Mouse (Mus musculus) testis, postnatal 10 days (tissue): ENCODE results near the gene Acss2.
A peak's percentile ranks its signal among the peaks of the same experiment; 100 is the strongest.
"Not testable (repeated sequence)": the region's sequence is repeated elsewhere in the genome, so short reads cannot be mapped to it uniquely, and the experiment has no call there.

ENCODE experiments used
- DNase-seq: peaks from one replicate; pipeline ENCODE4 v3.0.0; 2021; ENCODE audit warnings: low spot score

The Acss2 gene

DNA sequence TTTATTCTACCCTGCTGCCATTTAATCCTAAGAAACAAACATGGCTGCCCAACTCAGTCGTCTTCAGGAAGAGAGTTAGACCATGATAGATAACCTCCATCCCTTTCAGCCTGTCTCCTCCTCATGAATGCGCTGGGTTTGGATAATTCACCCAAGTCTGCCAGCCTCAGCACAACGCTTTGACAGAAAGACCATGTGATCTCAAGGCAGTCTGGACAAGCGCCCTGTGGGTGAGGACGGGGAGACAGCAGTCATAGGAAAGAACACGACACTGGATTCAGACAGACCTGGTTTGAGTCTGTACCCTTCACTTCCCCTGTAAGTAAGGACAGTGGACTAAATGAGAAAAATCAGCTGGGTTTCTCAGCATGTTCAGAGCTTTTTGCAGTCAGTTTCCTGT lies 71.8 kb downstream of the Acss2 start:
- no peak for DNase-seq

DNA sequence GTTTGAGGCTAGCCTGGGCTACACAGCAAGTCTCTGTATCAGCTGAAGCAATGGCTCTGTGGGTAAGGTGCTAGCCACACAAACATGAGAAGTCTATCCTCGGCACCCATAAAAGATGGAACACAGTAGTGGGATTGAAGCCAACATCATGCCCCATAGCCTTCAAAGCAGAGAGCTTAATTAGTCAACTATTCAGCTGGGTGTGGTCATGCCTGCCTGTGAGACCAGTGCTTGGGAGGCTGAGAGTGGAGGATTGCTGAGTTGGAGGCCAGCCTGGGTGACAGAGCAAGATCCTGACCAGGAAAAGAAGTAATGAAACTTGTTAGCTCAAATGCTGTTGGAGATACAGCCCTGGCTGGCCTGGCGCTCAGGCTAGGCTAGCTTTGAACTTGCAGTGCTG lies 73.1 kb downstream of the Acss2 start:
- no peak for DNase-seq

DNA sequence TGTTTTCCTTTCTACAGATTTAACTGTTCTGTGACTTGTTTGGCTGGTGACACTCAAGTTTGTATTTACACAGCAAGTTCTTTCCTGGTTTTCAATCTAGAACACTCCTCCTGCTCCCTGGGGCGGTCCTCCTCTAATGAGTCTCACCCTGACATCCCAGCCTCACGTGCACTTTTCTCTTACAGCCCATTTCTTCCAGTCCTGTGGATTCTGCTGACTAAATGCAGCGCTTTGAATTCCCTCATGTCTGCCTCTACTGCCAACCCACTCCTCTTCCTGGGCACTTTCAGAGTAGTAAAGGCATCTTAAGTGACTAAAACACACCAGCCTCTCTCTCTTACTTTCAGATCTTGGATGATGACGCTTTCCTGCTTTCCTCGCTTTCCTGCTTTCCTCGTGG lies 73.9 kb downstream of the Acss2 start:
- DNase-seq = no peak

DNA sequence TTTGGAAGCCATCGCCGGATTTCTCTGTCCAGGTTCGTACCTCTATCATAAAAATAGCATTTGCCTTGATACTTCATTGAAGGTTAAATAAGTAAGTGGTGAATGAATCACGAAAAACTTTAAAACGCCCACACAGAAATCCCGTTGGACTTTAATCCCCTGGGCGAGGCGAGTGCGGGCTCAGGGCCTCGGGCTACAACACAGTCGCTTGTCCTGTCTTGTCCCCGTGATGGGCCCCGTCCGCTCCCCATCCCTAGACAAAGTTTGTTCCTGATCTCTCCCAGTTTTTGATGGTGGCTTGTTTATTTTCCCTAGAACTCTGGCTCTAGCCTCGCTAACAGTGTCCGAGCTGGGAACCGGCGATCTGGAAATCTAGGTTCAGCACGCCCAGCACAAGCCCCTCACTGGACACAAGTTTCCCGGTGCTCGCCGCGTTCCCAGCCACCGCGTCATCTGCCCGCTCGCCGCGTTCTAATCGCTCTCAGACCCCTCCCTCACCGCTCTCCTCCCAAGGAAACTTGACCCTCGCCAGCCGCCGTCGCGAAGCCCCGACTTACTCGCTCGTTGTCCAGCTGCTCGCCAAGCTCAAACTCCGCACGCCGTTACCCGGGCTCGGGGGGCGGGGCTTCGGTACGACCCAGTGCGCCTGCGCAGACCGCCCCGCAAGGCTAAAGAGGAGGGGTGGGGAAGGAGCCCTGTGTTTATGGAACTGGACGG lies 74.5 kb downstream of the Acss2 start, which contains the start of gene Gss:
Gss (minus strand) TSS at position 674 of the 717 bp plus-strand sequence.
- peak; percentile 100 for DNase-seq

DNA sequence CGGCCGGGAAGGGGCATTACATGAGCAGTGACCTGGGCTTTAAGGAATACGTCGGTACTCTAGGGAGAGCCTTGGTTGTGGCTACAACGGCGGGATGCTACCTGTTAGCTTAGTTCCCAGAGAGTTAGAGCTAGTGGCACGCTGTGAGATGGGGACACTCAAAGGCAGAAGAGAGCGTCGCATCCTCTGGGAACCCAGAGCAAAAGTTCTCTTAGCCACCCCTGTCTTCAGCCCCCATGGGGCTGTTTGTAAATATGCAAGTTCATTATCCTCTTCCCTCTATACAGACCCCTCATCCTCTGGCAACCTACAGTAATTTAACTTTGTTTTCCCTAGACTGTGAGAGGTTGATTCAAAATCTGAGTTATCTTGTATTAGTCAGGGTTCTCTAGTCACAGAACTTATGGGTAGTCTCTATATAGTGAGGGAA lies 75.1 kb downstream of the Acss2 start:
- DNase-seq = no peak

DNA sequence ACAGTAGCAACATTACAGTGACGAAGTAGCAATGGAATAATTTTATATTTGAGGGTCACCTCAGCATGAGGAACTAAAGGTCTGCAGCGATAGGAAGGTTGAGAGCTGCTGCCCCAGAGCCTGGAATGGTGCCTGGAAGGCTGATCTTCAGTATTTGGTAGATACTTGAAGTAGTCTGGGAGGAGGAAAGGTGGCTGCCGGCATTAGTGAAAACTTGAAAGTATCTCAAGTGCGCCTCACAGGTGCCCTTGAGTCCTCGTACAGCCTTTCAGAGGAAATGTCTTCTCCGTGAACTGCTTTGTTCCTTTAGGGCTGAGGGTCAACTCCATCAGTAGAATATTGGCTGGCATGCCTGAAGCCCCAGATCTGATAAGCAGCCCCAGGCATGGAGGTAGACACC lies 77.8 kb downstream of the Acss2 start:
- no peak for DNase-seq

DNA sequence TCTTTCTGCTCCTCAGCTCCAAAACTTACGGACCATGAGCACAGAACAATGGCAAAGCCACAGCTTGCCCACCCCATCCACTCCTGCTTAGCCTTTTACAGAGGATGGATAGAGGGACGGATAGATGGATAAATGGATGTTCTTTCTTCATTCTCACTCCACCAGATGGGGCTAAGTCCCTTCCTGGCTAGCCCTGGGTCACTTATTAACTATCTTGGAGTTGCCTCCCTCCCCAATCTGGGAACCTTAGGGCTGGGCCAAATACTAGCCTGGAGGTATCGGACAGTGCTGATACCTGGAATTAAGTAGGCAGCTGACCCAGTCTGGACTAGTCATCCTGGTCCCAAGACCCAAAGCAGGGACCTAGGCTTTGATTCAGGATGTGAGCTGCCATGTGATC lies 86.0 kb downstream of the Acss2 start:
- no peak for DNase-seq

DNA sequence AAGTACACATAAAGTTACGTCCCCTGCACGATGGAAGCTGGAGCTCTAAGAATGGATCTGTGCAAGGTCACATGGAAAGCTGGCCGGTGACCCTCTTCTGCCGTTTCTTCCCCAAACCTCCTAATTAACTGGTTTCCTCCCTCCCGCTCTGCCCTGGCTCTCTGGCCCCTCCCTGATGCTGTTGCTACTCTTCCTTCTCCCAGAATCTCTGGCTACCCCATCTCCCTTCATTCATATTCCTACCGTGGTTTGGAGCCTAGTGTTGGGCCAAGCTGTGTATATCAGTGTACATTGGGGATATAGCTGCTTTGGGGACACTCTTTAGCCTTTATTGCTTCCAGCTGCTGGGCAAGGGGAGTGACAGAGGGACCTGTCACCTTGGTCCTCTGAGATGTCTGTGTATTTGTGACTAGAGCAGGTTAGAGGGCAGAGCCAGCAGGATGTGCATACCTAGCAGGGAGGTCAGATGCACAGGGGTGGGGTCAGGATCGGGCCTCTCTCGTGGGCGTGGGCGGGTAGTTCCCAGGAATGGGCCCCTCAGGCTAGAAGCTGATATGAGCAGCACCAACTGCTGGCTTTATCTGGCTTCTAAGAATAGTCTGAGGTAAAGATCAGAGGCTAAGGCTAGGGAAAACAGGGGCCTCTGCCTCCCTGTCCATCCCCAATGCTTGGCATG lies 87.0 kb downstream of the Acss2 start:
- DNase-seq = no peak

DNA sequence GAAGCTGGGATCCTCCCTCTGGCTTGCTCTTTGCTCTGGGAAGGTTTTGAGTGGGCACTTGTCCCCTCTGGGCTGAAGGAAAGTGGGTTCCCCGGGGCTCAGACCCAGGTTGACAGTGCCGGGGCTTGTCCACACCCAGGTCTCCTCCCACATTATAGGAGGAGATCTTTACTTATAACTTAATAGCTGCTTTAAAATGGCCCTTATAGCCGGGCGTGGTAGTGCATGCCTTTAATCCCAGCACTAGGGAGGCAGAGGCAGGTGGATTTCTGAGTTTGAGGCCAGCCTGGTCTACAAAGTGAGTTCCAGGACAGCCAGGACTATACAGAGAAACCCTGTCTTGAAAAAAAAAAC lies 87.5 kb downstream of the Acss2 start:
- DNase-seq = not testable (repeated sequence)

DNA sequence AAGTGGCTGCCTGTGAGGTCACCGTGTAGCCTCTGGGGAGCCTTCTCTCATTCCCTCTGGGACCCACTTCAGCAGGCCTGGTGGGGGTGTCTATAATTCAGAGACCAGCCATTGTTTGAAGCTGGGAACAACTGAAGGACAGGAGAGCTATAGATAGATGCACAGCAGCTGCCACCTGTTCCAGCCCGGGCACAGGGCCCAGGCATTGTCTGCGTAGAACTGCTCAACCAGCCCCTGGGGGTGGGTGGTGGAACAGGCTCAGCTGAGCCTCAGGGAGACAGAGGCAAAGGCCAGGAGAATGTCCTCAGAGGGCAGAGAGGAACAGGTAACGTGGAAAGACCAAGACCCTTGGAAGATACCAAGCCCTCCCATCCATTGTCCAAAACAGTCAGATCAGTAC lies 88.6 kb downstream of the Acss2 start:
- DNase-seq = no peak

DNA sequence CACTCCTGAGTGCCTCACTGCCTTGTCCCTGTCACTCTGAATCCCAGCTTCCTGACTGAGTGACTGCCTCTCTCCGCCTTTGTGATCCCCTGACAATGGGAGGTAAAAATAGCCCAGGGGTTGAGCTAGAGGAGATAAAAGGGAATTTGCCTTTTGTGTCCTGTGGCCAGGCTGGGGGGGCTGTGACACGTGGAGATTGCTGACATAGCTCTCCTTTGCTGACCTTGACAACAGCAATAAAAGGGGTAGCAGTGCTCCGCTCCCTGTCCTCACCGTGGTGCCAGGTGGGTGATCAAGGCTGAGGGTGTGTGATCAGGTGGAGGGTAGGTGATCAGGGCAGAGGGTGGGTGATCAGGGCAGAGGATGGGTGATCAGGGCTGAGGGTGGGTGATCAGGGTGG lies 93.2 kb downstream of the Acss2 start, which contains the start of gene Myh7b:
Myh7b (plus strand) TSS at position 235 of the 400 bp plus-strand sequence.
- no peak for DNase-seq

DNA sequence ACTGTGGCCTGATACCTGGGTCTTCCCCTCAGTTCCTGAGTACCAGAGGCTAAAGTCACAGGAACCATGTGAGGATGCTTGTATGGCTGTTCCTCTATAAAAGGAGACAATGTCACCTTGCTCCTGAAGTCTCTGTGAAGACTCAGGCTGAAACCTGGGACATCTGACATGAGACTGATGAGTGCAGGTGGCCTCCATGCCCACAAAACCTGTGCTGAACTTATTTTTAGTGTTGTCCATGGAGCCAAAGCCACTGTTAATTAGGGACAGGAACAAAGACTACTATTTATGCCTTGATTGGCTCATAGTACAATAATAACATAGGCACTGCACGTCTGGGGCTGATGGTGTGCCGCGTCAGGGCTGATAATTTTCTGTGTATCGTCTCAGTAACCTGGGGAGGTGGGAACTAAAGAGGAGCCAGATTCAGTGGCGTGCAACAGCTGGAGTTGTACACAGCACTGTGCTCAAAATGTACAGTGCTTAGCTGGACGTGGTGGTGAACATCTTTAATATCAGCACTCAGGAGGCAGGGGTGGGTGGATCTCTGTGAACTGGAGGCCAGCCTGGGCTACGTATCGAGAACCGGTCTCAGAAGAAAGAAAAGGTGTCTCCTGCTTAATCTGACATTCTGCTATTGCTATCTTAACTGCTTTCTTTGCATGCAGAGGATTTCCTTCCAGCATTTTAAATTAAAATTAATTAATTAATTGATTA lies 94.2 kb downstream of the Acss2 start:
- DNase-seq = no peak

DNA sequence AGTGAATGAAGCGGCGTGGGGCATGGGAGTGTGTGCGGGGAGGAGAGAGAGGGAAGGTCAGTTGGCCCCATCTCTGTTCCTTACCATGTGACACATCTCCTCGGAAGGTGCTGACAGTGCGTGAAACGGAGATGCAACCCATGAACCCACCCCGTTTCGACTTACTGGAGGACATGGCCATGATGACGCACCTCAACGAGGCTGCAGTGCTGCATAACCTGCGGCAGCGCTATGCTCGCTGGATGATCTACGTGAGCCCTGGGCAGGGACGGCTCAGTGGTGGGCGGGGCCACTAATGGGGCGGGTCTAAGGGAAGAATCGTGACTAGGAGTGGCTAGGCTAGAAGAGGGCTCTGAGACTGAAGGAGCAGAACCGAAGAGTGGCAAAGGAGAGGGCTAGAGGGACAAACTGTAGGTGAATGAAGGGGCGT lies 95.6 kb downstream of the Acss2 start:
- peak; percentile 81 for DNase-seq

DNA sequence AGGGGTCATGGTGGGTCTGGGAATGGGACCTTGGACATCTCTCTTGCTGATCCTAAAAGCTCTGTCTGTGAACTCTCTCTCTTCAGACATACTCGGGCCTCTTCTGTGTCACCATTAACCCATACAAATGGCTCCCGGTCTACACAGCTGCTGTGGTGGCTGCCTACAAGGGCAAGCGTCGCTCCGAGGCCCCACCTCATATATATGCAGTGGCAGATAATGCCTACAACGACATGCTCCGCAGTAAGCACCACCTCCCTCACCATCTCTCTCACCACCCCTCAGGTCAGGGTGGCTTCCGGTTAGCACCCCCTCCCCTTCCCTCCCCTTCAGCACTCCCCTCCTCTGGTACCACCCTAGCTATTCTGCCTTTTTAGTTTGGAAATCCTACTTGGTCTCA lies 96.2 kb downstream of the Acss2 start:
- DNase-seq = no peak

DNA sequence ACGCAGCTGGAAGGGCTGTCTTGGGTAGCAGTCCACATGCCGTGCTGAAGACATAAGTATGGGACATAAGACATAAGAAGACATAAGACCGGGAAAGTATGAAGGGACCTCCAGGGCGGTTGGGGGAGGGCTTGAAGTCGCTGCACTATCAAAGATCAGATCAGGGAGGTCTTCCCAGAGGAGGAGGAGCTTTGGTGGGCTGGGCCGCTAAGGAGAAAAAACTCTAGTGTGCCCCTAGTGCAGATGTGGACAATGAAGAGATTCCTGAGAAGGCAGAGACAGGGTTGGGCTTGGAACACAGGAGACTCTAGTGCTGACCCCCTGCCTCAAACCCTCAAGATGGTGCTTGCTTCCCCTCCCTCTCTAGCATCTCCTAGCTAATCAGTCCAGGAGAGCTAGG lies 99.2 kb downstream of the Acss2 start:
- DNase-seq = no peak

DNA sequence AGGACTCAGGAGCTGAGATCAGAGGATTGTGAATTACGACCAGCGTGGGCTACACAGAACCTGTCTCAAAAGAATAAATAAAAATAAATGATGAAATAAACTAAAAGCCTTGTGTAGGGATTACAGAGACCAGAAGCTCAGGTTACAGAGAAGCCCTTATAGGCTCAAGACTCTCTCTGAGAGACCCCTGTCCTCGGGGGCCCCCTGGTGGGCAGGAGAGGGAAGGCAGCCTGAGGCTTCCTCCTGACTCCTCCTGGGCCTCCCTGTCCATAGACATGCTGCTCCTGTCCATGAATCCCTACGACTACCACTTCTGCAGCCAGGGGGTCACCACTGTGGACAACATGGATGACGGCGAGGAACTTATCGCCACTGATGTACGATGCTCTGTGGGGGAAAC lies 102.1 kb downstream of the Acss2 start:
- DNase-seq = peak; percentile 95

DNA sequence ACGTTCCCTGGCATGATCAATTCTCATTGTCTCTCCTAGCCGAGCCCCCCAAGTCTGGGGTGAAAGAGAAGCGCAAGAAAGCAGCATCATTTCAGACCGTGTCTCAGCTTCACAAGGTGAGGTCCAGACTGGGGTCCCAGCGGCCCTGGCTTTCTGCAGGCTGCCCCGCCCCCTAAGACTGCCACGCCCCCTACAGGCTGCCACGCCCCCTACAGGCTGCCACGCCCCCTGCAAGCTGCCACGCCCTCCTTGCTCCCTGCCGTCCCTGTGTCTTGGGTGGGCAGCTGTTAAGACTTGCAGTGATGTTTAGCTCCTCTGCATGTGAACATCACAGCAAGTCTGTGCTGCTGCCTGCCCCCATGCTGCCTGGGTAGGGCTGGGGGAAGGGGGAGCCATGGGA lies 104.9 kb downstream of the Acss2 start:
- DNase-seq = peak; percentile 57

DNA sequence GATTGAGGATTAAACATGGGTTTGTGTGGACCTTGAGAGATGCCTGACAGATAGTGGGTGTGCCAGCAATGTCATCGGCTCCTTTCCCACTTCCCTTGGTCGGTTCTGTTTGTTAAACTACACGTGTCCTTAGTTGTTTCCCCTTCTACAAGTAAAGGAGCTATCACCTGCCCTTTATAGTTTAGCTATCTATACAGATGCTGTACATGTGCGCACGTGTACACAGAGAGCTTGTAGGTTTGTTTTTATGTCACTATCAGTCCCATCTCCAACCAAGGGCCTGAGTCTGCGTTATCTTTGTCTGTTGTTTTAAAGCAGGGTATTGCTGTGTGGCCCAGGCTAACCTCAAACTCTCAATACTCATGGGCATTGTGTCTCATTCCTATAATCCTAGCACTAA lies 106.2 kb downstream of the Acss2 start:
- no peak for DNase-seq

DNA sequence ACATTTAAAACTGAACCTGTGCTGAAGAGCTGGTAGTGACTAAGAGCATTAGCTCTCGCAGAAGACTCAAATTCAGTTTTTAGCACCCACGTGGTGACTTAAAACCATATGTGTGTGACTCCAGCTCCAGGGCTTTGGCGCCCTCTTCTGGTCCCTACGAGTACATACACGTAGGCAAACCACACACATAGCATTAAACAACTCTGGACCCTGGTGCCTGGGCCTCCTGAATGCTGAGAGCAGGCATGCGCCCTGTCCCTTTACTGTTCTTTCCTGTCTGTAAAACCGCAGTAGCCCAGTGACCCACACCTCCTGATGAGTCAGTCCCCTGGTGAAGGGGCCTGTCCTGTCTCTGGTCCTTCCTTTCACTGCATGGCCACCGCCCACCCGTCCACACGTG lies 107.0 kb downstream of the Acss2 start:
- DNase-seq = no peak

DNA sequence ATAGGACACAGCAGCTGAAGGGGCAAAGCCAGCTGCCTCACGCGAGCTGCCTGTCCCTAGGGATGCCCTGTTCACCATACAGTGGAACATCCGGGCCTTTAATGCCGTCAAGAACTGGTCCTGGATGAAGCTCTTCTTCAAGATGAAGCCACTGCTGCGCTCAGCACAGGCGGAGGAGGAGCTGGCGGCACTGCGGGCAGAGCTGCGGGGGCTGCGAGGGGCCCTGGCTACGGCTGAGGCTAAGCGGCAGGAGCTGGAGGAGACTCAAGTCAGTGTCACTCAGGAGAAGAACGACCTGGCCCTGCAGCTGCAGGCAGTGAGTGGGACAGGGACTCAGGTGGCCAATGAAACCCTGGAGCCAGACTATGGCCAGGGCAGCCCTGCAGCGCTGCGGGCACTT lies 108.5 kb downstream of the Acss2 start:
- DNase-seq = no peak

DNA sequence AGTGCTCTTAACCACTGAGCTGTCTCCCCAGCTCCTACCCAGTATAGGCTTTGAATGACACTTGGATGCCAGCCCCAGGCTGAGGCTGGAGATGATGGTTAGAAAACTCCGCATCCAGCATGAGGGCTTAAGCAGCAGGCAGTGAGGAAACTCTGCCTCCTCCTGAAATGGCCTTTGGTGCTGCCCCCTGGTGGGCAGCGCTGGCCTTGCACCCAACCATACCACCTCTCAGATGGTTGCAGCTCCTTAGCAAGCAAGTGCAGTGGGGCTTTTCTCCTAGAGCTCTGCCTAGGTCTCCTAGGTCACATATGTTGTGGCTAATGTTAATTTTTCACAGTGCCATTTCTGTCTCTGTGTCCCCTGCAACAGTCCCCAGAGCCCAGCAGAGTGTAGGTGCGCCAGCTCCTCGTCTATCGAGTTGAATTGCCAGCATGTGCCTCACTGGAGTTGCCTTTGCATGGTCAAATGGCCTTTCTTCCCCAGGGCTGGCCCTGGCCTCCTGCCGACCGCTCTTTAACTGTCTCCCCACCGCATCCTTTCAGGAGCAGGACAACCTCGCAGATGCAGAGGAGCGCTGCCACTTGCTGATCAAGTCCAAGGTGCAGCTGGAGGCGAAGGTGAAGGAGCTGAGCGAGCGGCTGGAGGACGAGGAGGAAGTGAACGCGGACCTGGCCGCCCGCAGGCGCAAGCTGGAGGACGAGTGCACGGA lies 109.4 kb downstream of the Acss2 start:
- DNase-seq = peak; percentile 89

DNA sequence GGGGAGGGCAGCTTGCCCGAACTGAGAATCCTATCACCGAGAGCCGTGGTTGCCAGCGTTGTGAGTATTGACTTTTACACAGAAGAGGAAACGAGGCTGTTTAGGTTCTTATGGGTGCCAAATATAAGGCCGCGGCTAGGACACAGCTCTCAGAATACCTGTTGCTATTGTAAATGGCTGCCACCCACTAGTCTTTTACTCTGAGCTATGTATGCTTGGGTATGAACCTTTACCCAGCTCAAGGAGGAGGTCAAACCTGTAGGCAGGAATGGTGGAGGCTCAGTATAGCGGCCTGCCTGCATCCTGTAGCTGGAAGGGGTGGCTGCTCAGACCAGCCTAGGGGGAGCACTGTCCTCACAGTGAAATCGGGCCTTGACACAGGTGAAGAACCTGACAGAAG lies 110.4 kb downstream of the Acss2 start:
- no peak for DNase-seq

DNA sequence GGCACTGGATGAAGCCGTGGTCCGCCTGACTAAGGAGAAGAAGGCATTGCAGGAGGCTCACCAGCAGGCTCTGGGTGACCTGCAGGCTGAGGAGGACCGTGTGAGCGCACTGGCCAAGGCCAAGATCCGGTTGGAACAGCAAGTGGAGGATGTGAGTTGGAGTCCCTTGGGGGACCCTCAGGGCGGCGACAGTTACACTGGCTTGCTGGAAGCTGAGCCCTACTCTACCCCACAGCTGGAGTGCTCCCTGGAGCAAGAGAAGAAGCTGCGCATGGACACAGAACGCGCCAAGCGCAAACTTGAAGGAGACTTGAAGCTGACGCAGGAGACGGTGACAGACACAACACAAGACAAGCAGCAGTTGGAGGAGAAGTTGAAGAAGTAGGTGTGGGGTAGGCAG lies 110.8 kb downstream of the Acss2 start:
- no peak for DNase-seq
